Mouse (Mus musculus) forelimb bud, embryonic 11.5 days (tissue): ENCODE measurements around the gene Hecw1.
"Not testable (repeated sequence)": the region's sequence is repeated elsewhere in the genome, so short reads cannot be mapped to it uniquely, and the experiment has no call there.

ENCODE experiments used
- DNase-seq: peaks from one replicate; pipeline ENCODE4 v3.0.0-alpha.2; 2012; ENCODE audit warnings: low read depth, low spot score

Hecw1 gene

DNA sequence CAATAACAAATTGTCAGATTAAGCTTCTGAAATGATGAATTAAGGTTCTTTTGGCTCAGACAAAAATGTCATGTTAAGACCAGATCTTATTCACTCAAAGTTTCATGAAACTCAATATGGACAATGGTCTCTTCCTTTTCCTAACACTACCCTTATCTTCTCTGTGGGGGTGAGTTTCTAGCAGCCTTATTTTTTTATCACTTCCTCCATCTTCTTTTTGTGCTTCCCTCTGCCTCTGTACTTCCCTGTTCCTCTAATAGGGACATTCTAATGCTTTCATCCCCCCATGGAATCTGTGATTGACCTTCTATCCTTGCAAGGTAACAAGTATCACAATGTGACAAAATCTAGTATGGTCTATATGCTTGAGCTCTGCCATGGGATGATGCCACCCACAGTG, 148.6 kb downstream of the Hecw1 start:
- DNase-seq: no peak

DNA sequence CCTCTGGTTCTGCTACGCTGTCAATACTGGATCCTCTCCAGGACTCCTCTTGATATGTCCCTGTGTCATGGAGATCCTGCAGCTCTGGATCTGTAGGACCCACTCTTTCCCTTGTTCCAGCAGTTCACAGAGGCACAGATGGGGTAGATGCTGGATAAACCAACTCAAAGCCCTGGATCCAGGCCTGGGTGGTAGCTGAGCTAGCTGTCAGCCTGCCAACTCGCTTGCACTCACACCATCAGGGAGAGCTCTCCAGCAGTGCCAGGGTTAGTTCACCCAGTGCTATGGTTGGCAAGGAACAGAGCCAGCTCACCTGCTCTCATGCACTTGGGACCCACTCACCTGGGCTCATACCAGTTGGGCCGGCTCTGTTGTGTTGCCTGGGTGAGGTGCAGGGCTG, 157.5 kb downstream of the Hecw1 start:
- no peak for DNase-seq

DNA sequence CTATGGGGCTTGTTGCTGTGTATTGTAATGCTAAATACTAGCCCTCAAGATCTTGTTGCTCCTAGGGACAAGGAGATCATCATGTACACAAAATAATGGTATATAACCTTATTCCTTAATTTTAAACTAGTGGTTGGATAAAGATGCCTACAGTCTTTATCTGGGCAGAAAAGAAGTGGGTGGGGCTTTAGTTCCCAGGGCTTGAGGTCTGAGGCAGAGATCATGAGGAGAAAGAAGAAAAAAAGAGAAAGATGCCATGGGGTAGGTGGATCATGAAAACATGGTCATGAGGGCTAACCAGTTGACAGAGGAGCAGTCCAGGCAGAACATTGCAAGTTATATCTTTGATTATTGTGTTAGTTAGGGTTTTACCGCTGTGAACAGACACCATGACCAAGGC, 195.8 kb downstream of the Hecw1 start:
- DNase-seq: no peak

DNA sequence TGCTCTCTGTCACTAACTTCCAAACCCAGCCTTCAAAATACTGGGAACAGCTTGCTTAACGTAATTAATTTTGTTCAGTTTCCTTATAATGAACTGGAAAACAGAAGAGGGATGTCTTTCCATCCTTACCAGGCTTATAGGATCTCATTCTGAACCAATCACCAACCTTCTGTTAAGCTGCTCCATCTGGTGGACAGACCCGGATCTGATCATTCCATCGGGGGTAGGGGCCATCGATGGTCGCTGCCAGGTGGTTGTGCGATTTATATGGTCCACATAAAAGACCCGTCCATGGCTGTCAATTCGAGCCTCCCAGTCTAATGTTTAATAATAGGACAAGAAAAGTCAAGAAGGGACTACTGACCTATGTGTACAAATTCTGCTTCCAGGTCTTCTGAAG, 216.4 kb downstream of the Hecw1 start:
- peak; percentile 4 for DNase-seq

DNA sequence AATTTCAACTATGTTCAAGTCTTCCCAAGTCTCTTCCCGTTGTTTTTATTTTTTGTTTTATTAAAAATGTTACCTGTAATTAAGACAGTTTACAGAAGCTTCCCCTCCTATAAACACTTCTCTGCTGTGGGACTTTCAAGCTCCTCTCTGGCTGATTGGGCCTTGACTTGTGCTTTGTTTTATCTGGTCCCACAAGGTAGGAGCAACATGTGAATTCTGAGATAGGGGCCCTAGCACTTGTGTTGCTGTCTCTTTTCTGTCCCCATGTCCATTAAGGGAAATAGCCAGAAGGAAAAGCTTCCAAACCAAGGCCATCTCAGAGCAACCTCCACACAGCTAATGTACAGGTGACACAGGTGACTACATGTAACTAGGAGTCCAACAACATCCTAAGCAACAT, 218.9 kb downstream of the Hecw1 start:
- DNase-seq: no peak

DNA sequence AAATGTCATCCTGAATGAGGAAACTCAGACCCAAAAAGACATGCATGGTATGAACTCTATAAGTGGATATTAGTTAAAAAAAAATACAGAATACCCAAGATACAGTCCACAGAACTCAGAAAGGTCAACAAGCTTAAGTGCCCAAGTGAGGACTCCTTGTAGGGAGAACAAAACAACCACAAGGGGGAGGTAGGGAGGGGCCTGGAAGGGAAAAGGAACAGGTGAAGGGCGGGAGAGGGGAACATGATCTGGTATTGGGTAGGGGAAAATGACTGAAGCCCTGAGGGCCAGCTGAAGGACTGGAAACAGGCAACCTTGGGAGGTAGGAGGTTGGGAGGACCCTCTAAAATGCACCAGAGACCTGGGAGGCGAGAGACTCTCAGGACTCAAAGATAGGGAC, 220.1 kb downstream of the Hecw1 start:
- no peak for DNase-seq

DNA sequence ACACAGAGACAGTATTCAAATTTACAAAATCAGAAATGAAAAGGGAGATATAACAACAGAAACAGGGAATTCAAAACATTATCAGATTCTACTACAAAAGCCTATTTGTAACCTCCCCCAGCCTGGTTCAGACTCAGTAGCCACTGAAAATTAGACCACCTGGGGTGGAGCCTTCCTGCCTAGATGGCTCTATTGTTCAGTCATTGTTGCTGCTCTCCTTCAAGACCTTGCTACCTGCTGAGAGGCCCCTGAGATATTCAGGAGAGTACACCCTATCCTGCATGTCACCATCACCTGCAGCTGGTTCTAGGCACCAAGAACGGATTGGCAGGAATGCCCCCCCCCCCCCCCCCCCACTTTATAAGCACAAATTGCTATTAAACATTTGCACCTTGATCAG, 233.0 kb downstream of the Hecw1 start:
- no peak for DNase-seq

DNA sequence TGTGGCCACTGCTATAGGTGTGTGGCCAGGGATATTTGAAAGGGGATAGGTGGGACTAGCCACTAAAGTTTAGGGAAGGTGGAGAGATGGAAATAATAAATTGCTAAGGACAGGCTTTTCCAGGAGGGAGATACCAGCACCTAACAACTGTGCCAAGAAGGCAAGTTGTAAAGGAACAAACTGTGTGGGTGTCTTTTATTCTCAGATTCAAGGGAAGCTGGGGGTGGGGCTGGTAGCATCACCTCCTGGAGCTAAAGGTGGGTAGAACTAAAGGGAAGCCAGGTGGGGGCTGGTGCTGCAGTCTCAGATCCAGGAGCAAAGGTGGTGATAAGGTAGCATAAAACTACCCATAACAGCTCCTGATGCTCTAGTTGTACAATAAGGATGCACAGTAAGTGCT, 251.6 kb downstream of the Hecw1 start:
- no peak for DNase-seq

DNA sequence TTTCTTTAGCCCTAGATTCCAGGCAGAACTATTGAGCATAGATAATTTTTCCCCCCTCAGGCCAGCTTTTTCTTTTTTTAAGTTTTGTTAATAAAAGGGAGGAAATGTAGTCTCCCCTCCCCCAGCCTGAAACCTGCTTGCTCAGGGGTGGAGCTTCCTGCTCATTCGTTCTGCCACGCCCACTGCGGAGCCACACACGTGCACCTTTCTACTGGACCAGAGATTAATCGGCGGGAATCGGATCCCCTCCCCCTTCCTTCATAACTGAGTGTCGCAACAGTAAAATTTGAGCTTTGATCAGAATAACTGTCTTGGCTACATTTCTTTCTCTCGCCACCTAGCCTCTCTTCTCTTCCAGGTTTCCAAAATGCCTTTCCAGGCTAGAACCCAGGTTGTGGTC, 262.1 kb downstream of the Hecw1 start:
- DNase-seq: not testable (repeated sequence)

DNA sequence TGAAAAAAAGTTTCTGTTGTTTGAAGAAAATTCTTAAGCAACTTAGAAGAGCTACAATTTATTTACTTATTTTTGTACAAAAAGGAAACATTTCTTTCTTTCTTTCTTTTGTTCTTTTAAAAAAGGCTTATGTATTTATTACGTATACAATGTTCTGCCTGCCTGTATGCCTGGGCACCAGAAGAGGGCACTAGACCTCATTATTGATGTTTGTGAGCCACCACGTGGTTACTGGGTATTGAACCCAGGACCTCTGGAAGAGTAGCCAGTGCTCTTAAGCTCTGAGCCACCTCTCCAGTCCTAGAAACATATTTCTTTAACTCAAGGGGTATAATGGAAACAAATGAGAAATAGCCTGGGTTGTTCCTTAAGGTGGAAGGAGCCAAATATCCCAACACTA, 277.1 kb downstream of the Hecw1 start:
- DNase-seq: no peak

DNA sequence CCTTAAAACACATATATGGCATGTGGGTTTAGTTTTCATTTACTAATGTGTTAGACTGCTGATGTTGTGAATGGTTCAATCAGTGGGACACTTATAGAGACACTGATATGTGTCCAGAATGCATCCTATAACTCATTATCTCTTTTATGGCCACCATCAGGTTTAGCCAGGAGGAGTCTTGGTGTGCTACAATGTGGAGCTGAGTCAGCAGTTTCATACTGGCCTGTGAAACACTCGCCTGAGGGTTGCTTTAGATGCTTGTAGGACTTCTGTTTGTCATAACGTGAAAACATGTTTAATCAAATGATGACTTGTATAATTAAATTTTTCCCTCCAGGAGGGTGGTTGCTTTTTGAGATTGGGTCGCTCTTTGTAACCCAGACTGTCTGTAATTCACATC, 343.4 kb downstream of the Hecw1 start:
- no peak for DNase-seq

DNA sequence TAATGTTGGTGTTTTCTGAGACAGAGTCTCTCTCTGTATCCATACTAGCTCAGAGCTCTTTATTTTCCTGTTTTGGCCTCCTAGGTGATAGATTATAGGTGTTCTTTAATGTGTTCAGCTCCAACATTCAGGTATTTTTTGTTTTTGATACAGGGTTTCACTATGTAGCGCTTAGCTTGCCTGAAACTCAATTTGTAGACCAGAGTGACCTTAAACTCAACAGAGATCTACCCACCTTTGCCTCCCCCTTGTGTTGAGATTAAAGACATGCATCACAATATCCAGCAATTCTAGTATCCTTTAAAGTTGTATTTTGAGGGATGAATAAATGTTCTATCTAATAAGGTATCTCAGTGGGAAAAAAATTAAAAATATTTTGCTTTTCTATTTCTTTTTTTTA, 345.0 kb downstream of the Hecw1 start:
- no peak for DNase-seq
